Mouse (Mus musculus): Measurements from ENCODE around the gene Agpat1.
A peak's percentile ranks its signal among the peaks of the same experiment; 100 is the strongest.

Agpat1 gene

GRCm38 (mm10) chr17:34586796-34587422 is 17.2 kb upstream of the Agpat1 start:
- DNase-seq = peak; percentile 95

DNA sequence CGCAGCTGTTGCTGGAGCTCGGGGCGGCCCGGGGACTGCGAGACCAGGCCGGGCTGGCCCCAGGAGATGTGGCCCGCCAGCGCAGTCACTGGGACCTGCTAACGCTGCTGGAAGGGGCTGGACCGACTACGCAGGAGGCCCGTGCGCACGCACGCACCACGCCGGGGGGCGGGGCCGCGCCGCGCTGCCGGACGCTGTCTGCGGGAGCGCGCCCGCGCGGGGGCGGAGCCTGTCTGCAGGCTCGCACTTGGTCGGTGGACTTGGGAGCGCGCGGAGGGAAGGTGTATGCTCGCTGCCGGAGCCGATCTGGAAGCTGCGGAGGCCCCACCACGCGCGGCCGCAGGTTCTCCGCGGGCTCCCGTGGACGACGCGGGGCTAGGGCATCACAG is 16.6 kb upstream of the Agpat1 start:
- peak; percentile 99 for DNase-seq

- no peak for DNase-seq
Observed at GRCm38 (mm10) chr17:34587814-34588213, 16.2 kb upstream of the Agpat1 start.

GRCm38 (mm10) chr17:34588767-34589166 is 15.3 kb upstream of the Agpat1 start:
- no peak for DNase-seq

DNA sequence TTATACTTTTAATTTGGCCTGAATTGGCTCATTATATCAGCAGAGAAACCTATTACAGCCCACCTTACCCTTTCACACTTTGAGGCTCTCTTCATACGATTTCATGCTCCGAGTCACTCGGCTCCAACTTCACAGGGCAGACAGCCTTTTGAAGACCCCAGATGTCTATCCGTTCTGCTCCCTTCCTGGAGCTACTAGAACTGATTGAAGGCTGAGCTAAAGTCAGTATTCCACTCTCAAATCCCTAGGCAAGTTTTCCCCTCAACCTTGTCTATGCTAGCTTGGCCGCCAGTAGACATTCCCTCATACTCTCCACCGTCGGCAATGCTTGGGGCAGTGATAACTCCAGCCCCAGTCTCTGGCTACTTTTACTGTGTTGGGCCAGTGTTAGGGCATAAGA is 14.9 kb upstream of the Agpat1 start:
- DNase-seq = no peak

GRCm38 (mm10) chr17:34589681-34590101 is 14.4 kb upstream of the Agpat1 start, which contains the start of gene Gpsm3:
Gene Gpsm3, plus strand, starts transcription at chr17:34589806.
- DNase-seq = peak; percentile 80

DNA sequence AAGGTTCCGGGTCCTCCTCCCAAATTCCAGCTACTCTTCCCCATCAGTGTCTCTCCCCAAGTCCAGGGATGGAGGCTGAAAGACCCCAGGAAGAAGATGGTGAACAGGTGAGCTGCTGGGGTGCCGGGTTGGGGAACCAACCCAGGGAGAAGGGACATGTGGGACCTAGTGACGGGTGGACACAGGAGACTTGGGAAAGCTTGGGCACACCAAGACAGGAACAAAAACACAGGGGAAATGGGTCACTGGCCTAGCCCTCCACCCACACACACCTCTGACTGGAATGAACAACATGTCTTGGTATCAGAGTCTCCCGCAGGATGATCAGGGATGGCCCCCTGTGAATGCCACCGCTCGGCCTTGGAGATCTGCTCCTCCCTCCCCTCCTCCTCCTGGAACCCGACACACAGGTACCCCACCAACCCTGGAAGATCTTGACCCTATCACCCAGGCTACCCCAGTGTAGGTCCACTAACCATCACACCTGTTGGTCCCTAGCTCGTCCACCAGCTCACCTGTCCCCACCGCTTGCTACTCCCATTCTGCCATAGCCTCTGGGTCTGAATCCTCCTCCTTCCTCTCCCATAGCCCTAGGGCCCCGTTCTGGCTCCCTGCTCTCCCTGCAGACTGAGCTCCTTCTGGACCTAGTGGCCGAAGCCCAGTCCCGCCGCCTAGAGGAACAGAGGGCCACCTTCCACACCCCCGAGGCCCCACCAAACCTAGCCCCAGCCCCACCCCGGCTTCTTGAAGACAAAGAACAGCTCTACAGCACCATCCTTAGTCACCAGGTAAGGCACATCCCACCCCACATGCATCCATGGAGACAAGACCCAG is 13.7 kb upstream of the Agpat1 start:
- DNase-seq = peak; percentile 44

DNA sequence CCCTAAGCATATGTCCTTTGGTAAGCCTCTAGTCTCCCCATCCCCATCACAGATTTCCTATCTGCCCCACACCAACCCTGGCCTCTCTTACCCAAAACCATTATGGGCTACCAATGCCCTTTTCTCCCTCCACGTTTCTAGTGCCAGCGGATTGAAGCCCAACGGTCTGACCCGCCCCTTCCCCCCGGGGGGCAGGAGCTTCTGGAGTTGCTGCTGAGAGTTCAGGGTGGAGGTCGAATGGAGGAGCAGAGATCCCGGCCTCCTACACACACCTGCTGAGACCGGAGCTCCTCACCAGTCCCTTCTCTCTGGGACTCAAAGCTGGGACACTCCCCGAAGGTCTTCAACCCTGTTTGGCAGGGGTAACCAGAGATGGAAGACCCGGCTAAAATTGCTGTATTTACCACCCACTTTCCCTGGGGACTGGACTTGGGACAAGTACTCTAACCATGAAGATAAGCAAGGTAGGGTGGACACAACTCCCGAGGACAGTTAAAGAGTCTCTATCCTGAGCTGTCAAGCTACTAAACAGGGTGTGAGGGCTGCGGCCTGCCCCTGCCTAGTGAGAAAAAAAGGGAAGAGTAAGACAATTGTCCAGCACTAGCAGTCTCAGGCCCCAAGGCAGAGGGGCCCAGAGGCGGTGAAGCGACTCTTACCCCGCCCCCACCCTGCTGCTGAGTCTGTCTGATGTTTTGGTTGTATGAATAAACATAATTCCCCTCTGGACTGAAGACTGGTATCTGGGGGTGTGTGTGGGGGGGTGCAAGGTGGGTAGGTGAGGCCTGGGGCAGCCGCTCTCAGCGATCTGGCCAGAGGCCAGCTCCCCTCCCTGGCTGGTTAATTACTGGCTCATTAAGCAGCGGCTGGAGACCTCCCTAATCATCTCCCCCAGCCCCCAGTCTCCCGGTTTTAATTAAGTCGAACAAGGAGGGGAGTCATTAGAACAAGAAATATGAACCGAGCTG is 12.8 kb upstream of the Agpat1 start, which contains the start of gene Pbx2:
Pbx2 (plus strand) TSS at position 238 of the 965 bp plus-strand sequence.
- peak; percentile 59 for DNase-seq

DNA sequence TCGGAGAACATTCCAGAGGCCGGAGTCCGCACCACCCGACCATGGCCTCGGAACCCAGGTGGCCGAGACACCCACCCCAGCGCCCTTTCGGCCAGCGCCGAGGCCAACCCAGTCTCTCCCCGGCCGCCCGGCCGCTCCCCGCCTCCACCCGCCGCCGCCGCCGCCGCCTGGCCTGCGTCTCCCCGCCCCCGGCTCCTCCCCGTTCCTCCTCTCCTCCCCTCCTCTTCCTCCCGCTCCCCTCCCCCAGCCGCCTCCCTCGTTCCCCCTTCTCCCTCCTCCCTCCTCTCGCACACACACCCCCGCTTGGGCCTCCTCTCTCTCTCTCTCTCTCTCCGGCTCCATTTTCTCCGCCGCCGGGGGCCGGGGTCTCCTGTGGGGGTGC is 12.1 kb upstream of the Agpat1 start:
- DNase-seq = peak; percentile 98

GRCm38 (mm10) chr17:34592581-34593549 is 11.2 kb upstream of the Agpat1 start:
- DNase-seq = peak; percentile 70

GRCm38 (mm10) chr17:34593752-34594525 is 10.1 kb upstream of the Agpat1 start:
- DNase-seq = peak; percentile 65

GRCm38 (mm10) chr17:34596098-34596497 is 8.0 kb upstream of the Agpat1 start:
- no peak for DNase-seq

DNA sequence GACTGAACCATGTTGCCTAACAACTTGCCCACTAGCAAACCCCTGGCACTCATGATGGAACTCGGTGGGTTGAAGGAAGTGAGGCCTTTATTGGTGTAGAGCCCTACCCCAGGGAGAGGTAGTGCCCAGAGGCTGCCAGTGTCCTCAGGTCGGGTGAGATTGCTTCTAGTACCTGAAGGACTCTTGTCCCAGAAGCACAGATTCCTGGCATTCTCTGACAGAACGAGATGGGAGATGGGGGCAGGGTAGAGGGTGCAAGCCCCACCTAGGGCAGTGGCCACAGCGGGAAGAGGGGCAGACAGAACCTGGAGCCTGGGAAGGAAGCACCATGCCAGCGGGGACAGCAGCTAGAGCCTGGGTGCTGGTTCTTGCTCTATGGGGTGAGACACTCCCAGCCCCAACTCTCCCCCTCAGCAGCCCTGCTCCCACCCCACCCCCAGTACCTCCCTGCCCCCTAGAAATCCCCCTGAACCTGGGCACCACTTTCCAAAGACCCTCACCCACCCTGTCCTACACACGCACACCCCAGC is 6.4 kb upstream of the Agpat1 start, which contains the start of gene Ager:
Ager (plus strand) TSS at position 297 of the 530 bp plus-strand sequence.
- no peak for DNase-seq

GRCm38 (mm10) chr17:34599891-34600290 is 4.2 kb upstream of the Agpat1 start:
- DNase-seq = no peak

- DNase-seq = peak; percentile 11
Observed at GRCm38 (mm10) chr17:34601796-34602195, 2.3 kb upstream of the Agpat1 start.

GRCm38 (mm10) chr17:34603375-34604060 is 544 bp upstream of the Agpat1 start, which contains the start of gene Rnf5:
Gene Rnf5, minus strand, starts transcription at chr17:34603690.
- peak; percentile 100 for DNase-seq

GRCm38 (mm10) chr17:34604511-34605237 is 612 bp downstream of the Agpat1 start:
- peak; percentile 67 for DNase-seq

GRCm38 (mm10) chr17:34605609-34606008 is 1.5 kb downstream of the Agpat1 start:
- peak; percentile 99 for DNase-seq

Measured in kidney, postnatal 10 days (tissue).